Mouse (Mus musculus) inflammation-experienced regulatory T-cells, adult 6 months (primary cell): ENCODE results near the gene Med17. TPM values are rescaled to one million over a fixed set of nuclear protein-coding genes. Genes with fewer than 3 reads are reported as not detected.

Experiments
- ATAC-seq: one replicate; pipeline ENCODE4 v1.8.0; 2017
- polyA plus RNA-seq, 3 experiments: library from polyadenylated mRNA; unstranded; fragments of 100-300 nt; shearing (Covaris generic); gene quantifications; one replicate each; pipeline ENCODE4 v1.2.1; 2017

The Med17 gene
- polyA plus RNA-seq, 3 experiments from 2014 or later: 21.2 to 39.0 (median 24.7) TPM

DNA sequence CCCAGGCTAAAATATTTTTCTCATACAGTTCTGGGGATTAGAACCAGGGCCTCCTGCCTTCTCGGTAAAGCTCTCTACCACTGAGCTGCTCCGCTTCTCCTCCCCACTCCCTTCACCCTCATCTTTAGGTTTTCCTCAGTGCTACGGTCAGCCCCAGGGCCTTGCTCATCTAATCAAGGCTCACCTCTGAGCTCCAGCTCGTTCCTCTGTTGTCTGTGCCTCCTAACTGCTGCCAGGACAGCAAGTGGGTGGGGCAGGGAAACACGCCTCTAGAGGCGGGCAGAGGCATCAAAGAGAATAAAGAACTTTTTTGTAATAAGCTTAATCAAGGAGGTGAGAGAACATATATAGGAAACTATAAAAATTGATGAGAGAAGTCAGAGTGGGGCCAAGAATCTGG lies 8.1 kb upstream of the Med17 start:
- ATAC-seq: no peak

DNA sequence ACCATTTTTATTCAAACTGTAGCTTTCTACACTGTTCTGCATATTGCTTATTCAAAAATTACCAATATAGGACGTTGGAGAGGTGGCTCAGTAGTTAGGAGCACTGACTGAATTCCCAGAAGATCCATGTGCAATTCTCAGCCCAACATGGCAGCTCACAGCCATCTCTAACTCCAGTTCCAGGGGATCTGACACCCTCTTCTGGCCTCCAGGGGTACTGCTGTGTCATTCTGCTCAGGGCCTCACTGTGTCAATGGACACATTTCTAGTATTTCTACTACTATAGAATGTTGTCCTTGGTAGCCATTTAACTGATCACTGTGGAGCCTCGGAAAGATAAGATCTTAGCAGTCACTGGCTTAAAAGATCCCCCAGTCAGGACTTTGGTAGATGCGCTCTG lies 5.7 kb upstream of the Med17 start:
- ATAC-seq: peak; percentile 58

DNA sequence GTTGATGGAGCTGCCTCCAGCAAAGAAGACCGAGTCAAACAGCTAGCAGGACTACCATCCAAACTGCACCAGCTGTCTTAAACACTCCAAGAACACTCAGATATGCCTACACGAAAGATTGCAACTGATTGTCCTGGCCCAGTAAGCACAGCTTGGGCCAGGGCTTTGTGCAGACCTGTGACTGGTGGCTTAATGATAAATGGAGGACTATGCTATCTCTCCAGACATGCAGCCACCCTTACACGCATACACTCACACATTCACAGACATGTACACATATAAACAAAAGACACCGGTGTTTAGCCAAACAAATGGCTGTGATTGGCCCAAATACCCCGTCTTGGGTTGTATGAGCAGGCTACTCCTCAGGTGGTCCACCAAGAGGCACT lies 754 bp upstream of the Med17 start:
- no peak for ATAC-seq

DNA sequence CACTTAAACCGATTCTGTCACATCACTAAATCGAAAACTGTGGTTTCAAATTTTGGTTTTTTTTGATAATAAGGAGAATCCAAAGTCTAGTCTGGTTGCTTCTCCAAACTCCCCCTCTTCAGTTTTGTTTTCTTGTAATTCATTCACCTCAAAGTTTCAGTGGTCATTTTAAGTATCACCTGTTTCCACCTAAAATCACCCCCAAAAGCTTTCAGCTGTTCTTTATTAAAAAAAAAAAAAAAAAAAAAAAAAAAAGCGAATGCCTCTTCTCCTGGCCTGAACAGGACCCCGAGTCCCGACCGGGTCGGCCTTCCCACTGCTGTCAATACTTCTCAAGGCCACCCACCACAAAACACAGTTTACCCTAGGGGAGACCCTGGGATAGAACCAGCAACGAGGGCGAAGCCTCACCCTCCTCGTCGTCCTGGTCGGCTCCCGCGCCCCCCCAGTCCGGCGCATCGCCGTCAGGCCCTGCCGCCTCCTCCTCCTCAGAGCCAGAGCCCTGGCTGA lies 537 bp downstream of the Med17 start:
- ATAC-seq: no peak

DNA sequence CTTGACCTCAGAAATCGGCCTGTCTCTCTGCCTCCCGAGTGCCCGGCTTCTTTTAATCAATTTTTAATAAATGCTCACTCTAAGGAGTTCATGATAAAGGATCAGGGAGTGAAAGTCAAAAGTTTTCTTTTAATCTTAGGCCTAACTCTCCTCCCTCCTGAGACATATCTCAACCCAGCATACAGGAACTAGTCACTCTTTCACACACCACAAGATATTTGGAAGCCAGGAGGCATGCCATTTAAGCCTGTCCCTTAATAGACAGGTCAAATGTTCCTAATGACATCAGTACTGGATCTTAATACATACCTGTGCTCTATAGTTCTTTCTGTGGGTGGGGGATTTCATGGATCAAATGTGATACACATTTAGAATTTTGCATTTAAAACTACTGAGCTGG lies 1.4 kb downstream of the Med17 start:
- ATAC-seq: no peak

DNA sequence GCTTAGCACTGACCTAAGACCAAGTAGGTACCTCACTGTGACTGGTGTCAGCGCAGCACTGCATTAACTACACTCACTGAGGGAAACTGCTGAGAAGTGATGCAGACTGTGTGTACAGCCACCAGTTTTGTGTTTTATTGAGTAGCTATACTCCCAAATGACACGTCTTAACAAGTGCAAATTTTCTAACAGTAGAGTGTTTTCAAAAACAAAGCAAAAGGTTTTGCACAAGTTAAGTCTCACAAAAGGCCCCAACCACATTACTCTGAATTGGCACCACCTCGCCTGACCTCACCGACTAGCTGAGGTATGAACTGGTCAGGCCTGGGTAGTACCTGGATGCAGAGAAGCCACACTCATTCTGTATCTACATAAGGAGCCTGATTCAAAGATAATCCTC lies 2.9 kb downstream of the Med17 start:
- no peak for ATAC-seq

DNA sequence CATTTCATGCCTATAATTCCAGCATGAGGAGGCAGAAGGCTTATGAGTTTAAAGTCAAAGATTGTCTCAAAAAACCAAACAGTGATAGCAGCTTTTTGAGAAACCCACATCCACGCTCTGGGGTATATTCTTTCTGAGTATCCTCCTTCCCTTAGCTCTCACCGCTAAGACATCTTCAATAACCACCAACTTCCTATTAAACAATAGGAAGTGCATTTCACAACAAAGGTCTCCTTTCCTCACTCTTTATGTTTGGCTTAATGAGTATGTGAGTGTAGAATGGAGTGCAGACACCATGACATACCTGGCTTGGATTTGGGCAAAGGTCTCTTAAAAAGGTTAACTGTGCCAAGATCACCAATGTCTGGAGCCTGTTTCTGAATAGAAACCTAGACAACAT lies 5.8 kb downstream of the Med17 start:
- no peak for ATAC-seq

DNA sequence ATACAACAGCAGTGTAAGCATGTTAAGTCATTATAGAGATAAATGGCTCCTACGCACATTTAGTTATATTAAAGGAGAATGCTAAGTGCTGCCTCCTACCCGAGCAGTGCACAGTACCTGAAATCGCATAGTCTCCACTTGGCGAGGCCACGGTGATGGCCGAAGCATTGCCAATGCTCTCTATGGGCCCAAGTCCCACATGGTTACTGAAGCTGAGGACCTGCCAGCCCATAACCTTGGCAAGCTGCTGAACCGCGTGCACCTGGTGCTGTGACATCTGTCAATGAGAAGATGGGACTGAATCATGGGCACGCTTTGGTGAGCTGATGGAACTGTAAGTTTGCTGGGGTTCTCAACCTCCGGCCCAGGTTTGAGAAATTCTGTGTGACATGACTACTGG lies 16.2 kb downstream of the Med17 start:
- no peak for ATAC-seq

DNA sequence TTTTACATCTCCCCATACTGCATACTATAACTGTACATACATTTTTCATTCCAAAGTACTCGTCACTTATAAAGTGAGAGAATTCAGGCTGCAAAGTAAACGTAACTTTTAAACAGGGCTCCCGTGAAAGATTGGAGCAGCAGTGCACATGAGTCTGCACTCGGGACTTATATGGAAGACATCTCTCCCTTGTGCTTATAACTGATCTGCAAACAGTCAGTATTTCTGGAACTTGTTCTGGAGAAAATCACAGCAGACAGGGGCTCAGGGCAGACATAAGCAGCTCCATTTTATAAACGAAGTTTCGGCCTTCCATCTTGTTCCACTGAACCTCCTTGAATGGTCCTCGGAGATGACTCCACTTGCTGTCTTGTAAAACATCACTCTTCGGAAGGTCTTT lies 17.8 kb downstream of the Med17 start:
- no peak for ATAC-seq

DNA sequence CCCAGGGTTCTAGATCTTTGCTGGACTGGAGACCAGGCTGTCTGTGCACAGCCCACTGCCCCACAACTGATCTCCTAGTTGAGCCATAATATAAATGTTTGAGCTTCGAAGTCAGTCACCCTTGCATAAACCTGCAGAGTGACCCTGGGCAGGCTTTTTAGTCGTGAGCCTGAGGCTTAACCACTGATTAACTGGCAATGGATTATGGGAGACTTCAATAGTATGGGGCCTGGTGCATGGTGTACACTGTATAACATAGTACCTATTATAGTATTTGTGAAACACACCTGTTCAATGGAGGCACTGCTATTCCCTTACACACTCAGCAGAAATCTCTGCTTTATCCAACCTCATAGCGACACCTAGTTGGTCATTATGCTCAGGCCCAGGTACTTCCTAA lies 23.5 kb downstream of the Med17 start:
- ATAC-seq: no peak

DNA sequence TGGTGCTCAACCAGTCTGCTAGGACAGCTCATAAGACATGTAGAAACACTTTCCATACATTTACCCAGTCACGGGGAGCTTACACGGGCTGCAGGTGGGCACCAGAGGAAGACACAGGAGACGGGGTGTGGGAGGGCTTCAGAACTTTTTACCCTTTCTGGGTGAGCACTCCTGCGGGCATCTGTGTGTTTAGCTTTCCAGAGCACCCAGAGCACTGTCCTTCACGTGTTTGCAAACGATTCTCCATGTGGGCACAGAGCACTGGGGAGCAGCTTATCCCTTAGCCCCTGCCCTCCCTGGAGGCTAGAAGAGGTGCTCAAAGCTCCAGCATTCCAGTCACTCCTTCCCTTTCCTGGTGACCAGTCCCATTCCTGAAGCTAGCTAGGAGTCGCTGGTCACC lies 25.2 kb downstream of the Med17 start:
- ATAC-seq: no peak

DNA sequence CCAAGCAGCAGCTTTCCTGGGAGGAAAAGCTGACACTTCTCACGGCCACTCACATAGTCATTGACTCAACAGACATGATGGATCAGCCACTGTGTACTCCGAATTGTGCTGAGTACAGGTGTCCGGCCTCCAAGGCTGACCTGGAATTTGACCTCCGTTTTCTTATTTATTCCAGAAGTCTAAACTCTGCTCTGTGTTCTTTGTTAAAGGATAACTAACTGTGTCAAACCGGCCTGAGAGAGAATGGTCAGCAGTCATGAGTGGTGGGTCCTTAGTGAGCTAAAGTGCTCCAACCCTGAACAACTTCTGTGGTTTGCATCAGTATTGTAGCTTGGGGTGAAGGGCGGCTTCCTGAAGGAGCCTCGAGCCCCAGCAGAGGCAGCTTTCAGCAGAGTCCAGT lies 27.5 kb downstream of the Med17 start:
- ATAC-seq: no peak

DNA sequence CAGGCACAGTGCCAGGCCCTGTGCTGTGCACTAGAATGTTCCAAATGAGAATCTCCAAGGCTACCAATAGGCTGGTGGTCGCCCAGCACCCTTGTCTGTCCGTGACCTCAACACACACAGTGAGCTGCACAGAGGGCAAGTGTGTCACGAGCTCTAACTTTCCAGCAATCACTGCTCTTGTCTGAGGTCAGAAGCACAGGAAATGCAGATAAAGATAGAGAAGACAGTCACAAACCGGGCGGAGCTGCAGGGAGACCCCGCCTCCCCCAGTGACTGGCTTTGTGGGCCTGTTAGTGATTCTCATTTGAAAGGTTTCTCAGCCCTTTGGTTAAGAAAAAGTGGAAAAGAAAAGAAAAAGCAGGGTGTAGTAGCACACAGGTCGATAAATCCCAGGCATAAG lies 29.4 kb downstream of the Med17 start:
- ATAC-seq: no peak

DNA sequence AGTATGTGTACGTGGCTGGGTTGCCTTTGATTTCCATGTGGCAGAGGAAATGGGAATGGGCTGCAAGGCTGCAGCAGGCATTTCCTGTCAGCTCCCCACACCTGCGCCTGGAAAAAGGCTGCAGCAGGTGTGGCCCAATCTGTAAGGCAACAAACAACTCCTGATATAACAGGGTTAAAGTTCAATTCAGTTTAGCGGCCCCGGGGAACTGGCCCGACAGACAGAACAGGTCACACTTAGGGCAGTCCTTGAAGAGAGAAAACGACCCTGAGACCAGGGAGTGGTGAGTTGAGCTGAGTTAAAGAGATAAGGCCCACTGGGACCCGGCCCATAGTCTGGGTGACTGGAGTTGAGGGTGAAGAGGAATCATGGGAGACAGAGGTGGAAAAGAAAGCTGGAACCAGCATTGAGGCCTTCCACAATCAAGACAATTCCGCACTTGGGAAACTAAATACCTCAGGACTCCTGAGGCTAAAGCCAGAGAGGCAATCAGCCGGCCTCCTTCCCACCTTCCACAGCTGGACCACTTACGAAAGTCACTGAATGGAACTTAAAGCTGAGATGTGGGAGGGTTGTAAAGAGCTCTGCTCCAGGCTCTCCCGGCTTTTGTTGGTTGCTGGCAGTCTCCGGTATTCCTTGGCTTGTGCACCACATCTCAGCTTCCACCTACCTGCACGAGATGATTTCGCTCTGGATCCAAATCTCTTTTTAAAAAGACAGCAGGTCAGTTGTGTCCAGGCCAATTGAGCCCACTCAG lies 34.2 kb downstream of the Med17 start:
- ATAC-seq: no peak

DNA sequence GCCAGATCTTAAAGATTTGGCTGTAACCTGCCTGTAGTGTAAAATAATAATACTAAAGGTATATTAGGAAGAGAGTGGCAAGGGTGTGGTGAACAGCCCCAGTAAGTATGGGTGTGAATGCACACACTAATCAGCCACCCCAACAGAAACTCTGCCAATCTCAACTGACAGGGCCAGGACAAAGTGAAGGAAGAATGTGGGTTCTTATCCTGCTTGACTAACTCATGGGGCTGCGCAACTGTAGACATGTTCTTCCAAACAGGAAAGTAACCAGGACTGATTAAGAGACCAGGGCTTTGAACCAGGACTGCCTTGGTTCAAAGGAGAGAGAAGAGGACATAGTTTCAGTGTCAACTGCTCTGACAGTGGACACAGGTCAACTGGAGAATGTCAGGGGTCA lies 37.6 kb downstream of the Med17 start:
- no peak for ATAC-seq

DNA sequence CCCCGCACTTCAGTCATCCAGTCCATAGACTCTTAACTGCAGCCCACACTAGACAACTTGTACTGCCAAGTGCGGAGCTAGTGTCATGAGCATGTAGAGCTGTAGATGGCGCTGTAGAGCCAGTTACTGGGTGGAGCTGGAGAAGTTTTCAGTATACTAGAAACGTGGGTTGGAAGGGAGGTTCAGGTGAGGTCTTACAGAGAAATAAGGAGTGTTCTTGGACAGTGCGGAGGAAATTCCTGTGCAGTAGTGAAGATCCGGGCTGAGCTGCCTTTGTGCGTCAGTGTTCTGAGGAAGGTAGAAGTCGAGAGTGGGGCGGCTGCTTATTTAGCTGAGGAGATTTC lies 38.2 kb downstream of the Med17 start:
- ATAC-seq: no peak

DNA sequence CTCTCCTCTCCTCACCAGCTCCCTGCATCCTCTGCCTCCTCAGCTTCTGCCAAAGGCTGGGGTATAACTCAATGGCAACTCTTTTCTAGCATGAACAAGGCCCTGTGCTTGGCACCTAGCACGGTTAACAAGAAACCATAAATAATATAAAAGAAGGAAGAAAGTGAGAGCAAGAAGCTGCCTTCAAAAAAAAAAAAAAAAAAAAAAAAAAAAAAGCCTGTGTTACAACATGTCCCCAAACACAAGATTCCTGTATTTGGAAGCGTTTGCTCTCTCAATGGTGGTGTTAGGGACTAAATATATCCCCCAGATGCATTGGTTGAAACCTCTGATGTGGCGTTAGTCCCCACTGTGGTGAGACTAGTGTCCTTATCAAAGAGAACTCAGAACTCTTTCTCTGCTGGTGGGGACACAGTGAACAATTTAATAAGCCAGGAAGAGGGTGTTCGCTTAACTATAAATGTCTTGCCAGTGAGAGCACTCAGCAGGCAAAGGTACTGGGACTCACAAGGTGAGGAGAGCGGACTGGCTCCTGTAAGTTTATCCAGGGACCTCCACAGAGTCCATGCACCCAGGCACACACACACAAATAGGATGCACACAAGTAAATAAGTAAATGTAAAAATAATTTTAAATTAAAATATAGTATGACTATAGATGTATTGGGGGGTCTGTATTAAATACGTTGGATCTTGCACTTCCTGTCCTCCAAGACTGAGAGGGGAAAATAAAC lies 38.7 kb downstream of the Med17 start:
- no peak for ATAC-seq

DNA sequence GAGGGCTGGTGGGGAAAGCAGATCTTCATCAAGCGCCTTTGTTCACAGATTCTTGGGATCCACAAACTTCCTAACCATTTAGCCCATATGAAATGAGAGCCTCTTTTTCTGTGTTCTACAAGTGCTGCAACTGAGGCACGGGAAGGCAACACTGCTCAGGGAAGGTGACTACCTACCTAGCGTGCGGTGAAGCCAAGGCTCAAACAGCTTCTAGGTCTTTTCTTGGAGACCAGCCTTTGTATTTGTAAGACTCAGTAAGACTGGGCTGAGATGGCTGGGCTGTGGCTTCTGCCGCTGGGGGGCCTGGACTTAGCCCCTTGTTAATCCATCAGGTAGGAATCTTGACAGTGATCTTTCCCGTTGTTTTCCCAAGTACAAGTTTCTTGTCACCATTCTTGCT lies 39.7 kb downstream of the Med17 start:
- no peak for ATAC-seq

DNA sequence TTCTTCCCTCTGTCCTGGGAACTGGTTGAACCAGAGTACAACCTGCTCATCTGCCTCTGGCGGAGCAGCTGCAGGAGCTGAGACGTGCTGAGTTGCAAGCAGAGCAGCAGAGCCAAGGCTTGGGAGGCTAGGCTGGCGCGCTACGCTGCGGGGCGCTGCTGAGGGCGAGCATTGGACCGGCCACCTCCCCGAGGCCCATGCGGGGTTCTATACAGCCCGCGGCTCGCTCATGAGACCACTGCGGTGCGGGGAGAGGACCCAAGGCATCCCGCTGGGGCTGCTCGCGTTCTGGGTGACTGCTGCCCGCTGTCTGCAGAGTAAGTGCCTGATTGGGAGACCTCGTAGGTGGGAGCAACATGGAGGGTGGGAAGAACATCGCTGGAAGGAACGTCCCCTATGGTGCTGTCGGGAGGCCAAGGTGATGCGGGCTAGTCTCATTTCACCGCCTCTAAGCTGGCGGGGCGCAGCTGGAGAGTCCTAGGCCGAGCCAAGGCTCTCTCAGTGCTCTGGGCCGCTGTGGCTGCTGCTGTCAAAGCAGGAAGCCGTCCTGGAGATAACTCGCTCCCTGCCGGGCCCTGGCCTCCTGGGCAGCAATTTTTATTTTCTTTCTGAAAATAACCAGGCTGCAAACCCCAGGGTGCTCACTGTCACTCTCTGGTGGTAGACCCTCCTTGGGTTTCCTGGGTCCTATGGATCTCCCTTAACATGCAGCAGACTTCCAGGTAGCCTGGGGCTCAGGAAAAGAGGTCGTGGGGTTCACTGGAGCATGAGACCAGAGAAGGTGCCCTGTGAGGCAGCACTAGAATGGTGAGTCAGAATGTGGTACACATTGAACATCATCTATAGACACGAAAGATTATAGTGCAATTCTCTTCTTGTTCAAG lies 40.4 kb downstream of the Med17 start, which contains the start of gene Vstm5:
Gene Vstm5 (plus strand): TSS at position 4 of the 884 bp plus-strand sequence.
- no peak for ATAC-seq

DNA sequence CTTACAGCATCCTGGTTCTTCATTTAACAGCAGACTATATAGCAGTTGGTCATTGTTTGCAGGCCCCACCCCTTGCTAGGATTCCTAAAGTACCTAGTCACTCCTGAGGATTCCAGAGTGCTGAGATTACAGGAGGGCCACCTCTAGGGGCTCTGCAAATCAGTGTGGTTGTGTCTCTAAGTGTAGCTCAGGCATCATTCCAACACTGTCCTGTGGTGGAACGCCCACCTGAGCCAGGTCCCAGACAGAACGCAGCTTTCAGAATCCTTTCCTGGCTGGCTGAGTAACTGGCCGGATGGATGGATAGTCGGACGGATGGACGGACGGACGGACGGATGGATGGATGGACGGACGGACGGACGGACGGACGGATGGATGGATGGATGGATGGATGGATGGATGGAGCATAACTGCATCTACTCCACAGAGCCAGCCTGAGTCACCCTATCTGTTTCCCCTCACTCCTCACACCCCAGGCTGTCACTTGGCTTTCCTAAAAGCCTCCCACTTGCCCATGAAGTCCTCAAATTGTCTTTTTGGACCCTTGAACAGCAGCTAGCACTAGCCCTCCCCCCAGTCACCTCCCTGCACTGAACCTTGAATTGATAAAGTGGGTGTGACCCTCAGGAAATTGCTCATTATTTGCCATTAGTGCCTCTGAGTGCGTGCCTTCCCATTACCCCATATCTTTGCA lies 41.3 kb downstream of the Med17 start:
- no peak for ATAC-seq

DNA sequence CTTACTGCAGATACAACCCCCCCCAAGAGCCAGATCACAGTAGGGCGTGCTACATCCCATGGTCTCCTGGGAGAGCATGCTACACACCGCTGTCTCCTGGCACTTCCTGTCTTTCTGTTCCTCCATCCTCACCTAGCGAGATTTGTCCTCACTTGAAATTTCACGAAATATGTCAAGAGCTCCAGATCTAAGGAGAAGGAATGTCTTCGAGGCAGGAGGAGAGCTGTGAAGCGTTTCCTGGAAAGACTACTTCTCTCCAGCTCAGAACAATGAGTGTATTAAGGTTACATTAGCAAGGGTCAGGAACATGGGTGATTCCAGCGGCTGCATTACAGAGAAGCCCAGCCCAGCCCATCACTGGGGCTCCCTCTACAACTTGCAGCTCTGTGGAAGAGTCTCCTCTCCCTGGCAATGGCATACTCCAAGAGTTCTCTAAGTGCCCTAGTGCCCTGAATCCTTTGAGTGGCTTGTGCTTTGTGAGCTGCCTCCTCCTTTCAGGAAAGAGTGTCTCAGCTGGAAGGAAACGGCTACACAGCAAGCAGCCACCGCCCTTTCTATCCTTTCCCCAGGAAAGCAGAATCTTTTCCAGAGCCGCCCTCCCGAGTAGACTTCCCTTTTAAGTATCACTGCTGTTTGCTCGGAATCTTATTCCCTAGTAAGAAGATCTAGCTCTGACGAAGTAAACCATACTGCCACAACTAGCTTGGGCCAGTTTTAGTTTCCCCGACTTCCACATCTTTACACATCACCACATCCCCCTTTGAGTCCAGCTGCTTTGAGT lies 42.0 kb downstream of the Med17 start:
- no peak for ATAC-seq

DNA sequence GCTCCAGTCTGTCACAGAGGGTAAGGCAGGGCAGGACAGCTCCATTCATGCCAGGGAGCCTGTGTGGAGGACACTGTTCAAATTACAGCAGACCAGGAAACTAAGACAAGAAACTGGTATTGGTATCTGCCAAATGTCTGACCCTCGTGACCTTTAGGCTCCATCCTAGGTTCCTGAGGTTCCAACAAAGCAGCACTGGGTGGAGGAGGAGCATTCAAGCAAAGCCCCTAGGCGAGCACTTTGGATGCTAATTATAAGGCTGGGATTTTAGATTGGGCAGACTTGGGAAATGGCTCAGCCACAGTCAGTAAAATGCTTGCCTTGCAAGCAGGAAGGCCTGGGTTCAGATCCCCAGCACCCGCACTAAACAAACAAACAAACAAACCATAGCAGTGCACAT lies 43.7 kb downstream of the Med17 start:
- no peak for ATAC-seq
